Comparison of ENCODE assay signal across 8 mouse cellular contexts in genomic region chr10:112059702-112060582, GRCm38 (mm10). TPM values are rescaled to one million over a fixed set of nuclear protein-coding genes. Genes with fewer than 3 reads are reported as not detected.
A peak's percentile ranks its signal among the peaks of the same experiment; 100 is the strongest.
DNase-seq lines count a peak whose midpoint lies in the region; ATAC-seq and TF ChIP-seq lines count a peak whose summit lies in the region.

Gene Glipr1l1 (plus strand): TSS chr10:112060189.

- 54% methylated on average over 14 of the region's 14 CpGs for WGBS in embryonic facial prominence, embryonic 12.5 days
- WGBS in hindbrain, embryonic 14.5 days = 31% methylated on average over 14 of the region's 14 CpGs

- H3K27me3 ChIP-seq in embryonic facial prominence, embryonic 12.5 days = no peaks in the 10 kb centered on the region
- no peaks in the 10 kb centered on the region for H3K27me3 ChIP-seq in hindbrain, embryonic 14.5 days (ENCODE audit: control insufficient read depth, insufficient read depth, low read length)

- intact Hi-C loops in gastrocnemius, adult 2 months (cut with DNase I) = loop anchor here (5.0 kb wide), 1 partner anchor 102 kb away; the partner anchor contains the start of genes Caps2 and Glipr1l3
- intact Hi-C loops in gastrocnemius, postnatal 36 days (cut with DNase I) = no loop called here

- H3K4me3 ChIP-seq in gastrocnemius, adult 2 months = no peak within 1 kb of the TSS
- H3K4me3 ChIP-seq in embryonic facial prominence, embryonic 12.5 days = no peak within 1 kb of the TSS
- no peak within 1 kb of the TSS for H3K4me3 ChIP-seq in hindbrain, embryonic 14.5 days (replicated peaks; ENCODE audit: low read length)

- no peak within 1 kb of the TSS for H3K9ac ChIP-seq in embryonic facial prominence, embryonic 12.5 days
- no peak within 1 kb of the TSS for H3K9ac ChIP-seq in hindbrain, embryonic 14.5 days

- peak; percentile 18 for DNase-seq in gastrocnemius, adult 2 months
- no peak for DNase-seq in gastrocnemius, postnatal 36 days
- DNase-seq in adrenal gland, postnatal 25 days = peak; percentile 59
- DNase-seq in hindbrain, embryonic 14.5 days (ENCODE audit: low spot score) = peak; percentile 87
- peak; percentile 79 to 89 for DNase-seq in layer of hippocampus, postnatal 14 days (ENCODE audit: low spot score in 2 of 2)
- DNase-seq in lung, postnatal 14 days = peak; percentile 60
- peak; percentile 42 for DNase-seq in retina, postnatal 7 days (ENCODE audit: low read depth, low spot score)

- no peaks in the 10 kb centered on the region for H3K4me1 ChIP-seq in embryonic facial prominence, embryonic 12.5 days
- no peaks in the 10 kb centered on the region for H3K4me1 ChIP-seq in hindbrain, embryonic 14.5 days (replicated peaks; ENCODE audit: control insufficient read depth, insufficient read depth, low read length)

- ATAC-seq in embryonic facial prominence, embryonic 12.5 days (ENCODE audit: insufficient number of reproducible peaks, insufficient read depth, low FRiP score, low TSS enrichment) = peak; percentile 56; the same call in 1 of the 2 replicates
- peak; percentile 98 for ATAC-seq in hindbrain, embryonic 14.5 days (ENCODE audit: low FRiP score)

- peak; percentile 27; the same call in 1 of the 2 replicates for TF ChIP-seq CTCF in gastrocnemius, adult 2 months (IDR thresholded peaks at IDR 0.05)

- H3K9me3 ChIP-seq in embryonic facial prominence, embryonic 12.5 days = no peaks in the 10 kb centered on the region
- no peaks in the 10 kb centered on the region for H3K9me3 ChIP-seq in hindbrain, embryonic 14.5 days (ENCODE audit: control insufficient read depth, low read length)

- H3K27ac ChIP-seq in gastrocnemius, adult 2 months = no peak within 1 kb of the TSS
- no peak within 1 kb of the TSS for H3K27ac ChIP-seq in embryonic facial prominence, embryonic 12.5 days
- H3K27ac ChIP-seq in hindbrain, embryonic 14.5 days = no peak within 1 kb of the TSS

- no peak within 1 kb of the TSS for H3K4me2 ChIP-seq in embryonic facial prominence, embryonic 12.5 days (replicated peaks)
- peak within 1 kb of the TSS; percentile 43 for H3K4me2 ChIP-seq in hindbrain, embryonic 14.5 days (replicated peaks)

- H3K36me3 ChIP-seq in embryonic facial prominence, embryonic 12.5 days = no peaks in the 10 kb centered on the region
- no peaks in the 10 kb centered on the region for H3K36me3 ChIP-seq in hindbrain, embryonic 14.5 days (replicated peaks; ENCODE audit: control insufficient read depth, insufficient read depth)

RNA-seq across cellular contexts. Expression of gene Glipr1l1, which starts in this region (rescaled TPM):
- total RNA-seq in gastrocnemius, adult 2 months (2021) = not detected
- not detected for total RNA-seq in gastrocnemius, postnatal 36 days (2021)
- total RNA-seq in adrenal gland, postnatal 25 days (2021) = not detected in 2 replicates
- not detected in 2 replicates for polyA plus RNA-seq in embryonic facial prominence, embryonic 12.5 days (2016; fragmentation: Nextera tagmentation; extraction: Ambion mirVana)
- polyA plus RNA-seq in hindbrain, embryonic 14.5 days (2014; fragmentation: Nextera tagmentation; extraction: Ambion mirVana) = 0.23 TPM in 1 of 2 replicates, not detected in the other
- not detected for total RNA-seq in layer of hippocampus, postnatal 14 days (2021)

Comparison
In these comparisons a context has a peak if more than half of its experiments do, and no peak if none do; other contexts are left out.
1. Peak in DNase-seq in gastrocnemius, adult 2 months; RNA of the gene not detected or under 1 TPM.
2. Peak in DNase-seq in adrenal gland, postnatal 25 days; RNA of the gene not detected or under 1 TPM.
3. Peak in ATAC-seq in embryonic facial prominence, embryonic 12.5 days; RNA of the gene not detected or under 1 TPM.
4. Peak in DNase-seq, ATAC-seq and H3K4me2 ChIP-seq in hindbrain, embryonic 14.5 days; RNA of the gene not detected or under 1 TPM.
5. Peak in DNase-seq in layer of hippocampus, postnatal 14 days; RNA of the gene not detected or under 1 TPM.
6. DNase-seq: peak in lung, postnatal 14 days (single experiment) and retina, postnatal 7 days (single experiment); none in gastrocnemius, postnatal 36 days (0 of 2).